Mouse (Mus musculus) right cerebral cortex, adult 18-20 months (tissue): ENCODE measurements at regions not wholly inside any gene's neighbourhood (a gene's known extent, or its start where the extent isn't known, plus 50 kb on each side); places are given as distances from the start of the nearest gene placed in this dataset.
A peak's percentile ranks its signal among the peaks of the same experiment; 100 is the strongest.

ENCODE experiments used
- DNase-seq: peaks from one replicate; pipeline ENCODE4 v3.0.0; 2022; ENCODE audit warnings: mixed read lengths

GRCm38 (mm10) chr15:63670561-63670960 is 174.4 kb downstream of the Gsdmc2 start:
- DNase-seq = no peak

DNA sequence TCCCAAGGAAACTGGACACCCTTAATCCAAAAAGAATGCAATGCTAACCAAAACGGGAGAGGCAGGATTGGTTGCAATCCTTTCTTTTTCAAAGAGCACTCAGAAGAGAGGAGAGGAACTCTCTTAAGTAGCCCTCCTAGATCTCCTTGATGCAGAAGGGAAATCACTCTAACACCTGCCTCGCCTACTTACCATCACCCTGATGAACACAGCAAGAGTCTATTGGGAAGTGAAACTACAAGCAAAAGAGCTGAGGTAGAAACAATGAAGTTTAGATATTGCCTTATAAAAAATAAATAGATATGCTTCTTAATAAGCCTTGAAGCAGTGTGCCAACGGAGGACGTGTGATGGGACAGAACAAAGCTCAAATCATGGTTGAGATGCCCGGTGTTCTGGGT is 177.4 kb downstream of the Gsdmc2 start:
- no peak for DNase-seq

DNA sequence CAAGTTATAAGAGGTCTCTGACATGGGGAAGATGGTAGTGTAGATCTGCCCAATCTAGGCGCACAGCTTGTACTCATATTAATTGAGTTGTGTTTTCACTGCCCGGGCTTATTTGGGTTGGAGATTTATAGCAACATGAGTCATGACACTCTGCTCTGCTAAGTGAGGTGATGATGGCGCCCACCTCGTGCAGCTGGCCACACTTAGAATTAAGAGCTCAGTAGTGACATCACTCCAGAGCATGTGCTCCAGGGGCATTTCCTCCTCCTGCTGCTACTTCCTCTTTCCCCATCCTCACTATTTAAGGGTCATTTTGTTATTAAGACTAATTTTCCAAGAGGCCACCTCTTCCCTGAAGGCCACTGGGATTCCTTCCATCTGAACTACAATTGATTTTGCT is 179.5 kb downstream of the Gsdmc2 start:
- no peak for DNase-seq

DNA sequence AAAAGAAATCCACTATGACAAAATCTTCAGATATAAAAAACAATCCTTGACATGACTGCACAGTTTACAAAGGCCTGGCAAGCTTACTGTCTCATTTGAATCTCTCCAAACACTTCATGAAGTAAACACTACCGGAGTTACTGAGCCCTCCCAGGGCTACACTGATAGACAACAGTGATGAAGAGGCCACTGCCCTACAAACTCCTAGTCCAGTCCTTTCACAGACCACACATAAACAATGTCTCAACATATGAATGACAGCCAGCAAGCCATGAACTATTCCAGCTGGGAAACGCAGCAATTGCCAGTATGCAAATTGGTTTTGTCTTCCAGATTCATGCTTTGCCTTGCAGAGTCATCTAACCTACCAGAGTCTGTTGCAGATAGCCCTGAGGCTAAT is 180.1 kb downstream of the Gsdmc2 start:
- no peak for DNase-seq

GRCm38 (mm10) chr15:63662183-63662582 is 182.8 kb downstream of the Gsdmc2 start:
- no peak for DNase-seq

DNA sequence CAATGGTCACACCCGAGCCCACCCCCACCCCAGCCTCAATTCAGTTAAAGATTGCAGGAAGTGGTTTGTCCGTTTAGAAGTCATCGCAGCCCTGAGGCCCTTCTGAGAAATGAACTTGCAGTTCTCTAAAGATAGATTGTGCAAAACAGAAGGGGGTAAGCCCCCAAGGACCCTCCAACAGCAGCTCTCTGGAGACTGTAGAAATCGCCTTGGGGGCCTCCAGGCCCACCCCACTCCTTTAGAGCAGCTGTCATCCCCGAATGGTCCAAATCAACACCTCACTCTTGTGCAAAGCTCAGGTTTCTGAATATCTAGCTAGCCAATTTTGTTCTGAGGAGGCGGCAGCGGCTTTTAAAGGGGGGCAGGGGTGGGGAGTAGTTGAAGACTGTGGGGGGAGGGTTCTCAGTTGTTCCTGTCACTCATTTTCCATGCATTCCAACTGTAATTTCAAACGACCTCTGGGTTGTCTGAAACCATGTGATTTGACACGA is 186.9 kb downstream of the Gsdmc2 start:
- DNase-seq = no peak

DNA sequence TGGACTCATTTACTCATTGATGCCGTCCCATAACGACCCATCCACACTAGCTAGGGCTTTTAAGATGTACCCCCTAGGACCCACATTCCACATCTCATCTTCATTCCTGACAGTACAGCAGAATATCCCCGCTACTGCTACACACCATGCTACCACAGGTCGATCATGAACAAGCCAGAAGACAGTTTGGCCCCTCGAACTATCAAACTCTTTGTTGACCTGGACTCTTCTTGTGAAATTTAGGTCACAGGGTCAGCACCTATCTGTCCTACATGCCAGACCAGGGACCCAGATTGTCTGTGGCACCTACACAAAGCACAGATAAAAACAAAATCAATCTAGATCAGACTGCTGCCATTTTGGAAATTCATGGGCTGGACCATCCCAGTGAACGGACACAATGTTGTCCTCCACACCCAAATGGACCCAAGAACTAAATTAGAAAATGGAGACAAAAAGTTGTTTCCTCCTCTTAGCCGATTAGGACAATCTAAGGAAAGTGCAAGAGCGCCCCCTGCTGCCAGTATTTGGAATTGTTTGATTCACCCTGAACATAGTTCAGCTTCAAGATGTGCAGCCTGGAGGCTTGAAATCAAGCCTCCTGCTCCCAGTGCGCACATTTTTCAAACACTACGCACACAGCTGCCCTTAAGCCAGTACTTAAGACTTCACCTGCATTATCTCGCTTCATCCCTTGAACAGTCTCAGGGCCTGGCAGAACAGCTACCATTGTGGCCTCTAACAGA is 192.6 kb downstream of the Gsdmc2 start:
- DNase-seq = peak; percentile 73

- no peak for DNase-seq
These were observed 193.9 kb downstream of the Gsdmc2 start for GRCm38 (mm10) chr15:63651120-63651519.

GRCm38 (mm10) chr15:63648142-63648989 is 196.6 kb downstream of the Gsdmc2 start:
- no peak for DNase-seq

GRCm38 (mm10) chr15:63624814-63625213 is 220.2 kb downstream of the Gsdmc2 start:
- no peak for DNase-seq

- no peak for DNase-seq
These were observed 220.7 kb downstream of the Gsdmc2 start for GRCm38 (mm10) chr15:63624249-63624648.

GRCm38 (mm10) chr15:63616506-63617208 is 228.3 kb downstream of the Gsdmc2 start:
- DNase-seq = no peak

DNA sequence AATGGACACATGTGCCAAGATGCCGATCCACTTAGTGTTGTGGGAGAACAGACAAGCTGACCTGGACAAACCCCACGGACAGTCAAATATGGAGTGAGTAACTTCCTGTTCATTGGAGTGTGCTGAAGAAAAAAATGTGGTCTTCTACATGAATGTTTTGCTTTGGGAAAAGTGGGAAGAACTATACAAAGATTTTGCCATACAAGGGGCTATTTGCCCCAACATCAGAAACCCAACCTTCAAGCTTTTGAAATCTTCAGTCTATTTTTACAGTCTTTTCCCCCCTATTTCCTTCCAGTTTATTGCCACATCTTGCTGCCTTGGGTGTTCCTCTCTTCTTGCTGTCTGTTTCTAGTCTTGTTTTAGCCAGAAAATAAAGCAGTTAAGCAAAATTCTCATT is 230.8 kb downstream of the Gsdmc2 start:
- DNase-seq = no peak

GRCm38 (mm10) chr15:63613120-63613519 is 231.9 kb downstream of the Gsdmc2 start:
- no peak for DNase-seq

GRCm38 (mm10) chr15:63611161-63611560 is 233.8 kb downstream of the Gsdmc2 start:
- no peak for DNase-seq

GRCm38 (mm10) chr15:63603100-63603714 is 241.8 kb downstream of the Gsdmc2 start:
- no peak for DNase-seq

- peak; percentile 14 for DNase-seq
These were observed 243.4 kb downstream of the Gsdmc2 start for GRCm38 (mm10) chr15:63601543-63601942.

DNA sequence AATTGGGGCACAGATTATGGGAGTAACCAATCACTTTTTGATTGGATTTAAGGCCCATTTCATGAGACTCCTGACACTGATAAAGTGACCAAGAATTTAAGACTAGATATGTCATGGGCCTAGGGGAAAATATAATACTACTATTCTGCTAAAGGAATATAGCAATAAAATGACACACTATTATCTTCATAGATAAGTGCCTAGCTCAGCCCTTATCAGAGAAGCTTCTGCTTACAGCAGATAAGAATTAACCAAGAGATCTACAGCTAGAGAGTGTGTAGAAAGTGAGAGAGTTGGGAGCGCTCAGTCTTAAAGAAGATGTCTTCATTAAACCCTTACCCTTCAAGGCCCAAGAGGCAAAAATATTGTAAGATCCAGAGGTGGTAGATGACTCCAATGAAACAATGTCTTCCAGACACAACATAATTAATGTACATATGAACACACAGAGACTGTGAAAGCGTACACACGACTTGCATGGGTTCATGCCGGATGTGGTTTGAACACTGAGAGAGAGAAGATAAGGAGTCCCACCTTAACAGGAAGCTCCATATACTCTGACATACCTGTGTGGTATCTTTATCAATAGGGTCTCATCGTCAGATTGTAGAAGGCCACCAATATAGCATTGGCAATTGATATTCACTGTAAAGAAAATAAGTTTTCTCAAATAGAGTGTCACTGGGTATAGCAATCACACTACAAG is 252.1 kb downstream of the Gsdmc2 start:
- no peak for DNase-seq

- DNase-seq = no peak
These were observed 285.7 kb downstream of the Gsdmc2 start for GRCm38 (mm10) chr15:63559293-63559692.

DNA sequence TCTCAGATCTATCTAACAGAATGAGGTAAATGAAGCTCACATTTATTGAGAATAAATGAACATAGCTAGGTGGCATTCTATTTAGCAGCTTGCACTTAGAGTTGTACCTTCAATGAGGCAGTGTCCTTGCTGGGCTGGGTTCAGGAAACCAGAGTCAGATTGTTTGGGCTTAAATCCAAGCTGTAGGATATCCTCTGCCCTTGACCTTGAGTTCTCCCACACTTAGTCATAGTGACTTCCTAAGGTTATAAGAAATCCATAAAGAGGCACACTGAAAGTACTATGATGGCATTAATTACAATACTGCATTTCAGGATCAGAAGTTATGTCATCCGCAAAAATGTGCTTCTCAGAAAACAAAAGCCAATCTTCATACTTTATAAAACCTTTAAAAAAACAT is 286.3 kb downstream of the Gsdmc2 start:
- no peak for DNase-seq

- DNase-seq = no peak
These were observed 287.2 kb downstream of the Gsdmc2 start for GRCm38 (mm10) chr15:63557816-63558215.

DNA sequence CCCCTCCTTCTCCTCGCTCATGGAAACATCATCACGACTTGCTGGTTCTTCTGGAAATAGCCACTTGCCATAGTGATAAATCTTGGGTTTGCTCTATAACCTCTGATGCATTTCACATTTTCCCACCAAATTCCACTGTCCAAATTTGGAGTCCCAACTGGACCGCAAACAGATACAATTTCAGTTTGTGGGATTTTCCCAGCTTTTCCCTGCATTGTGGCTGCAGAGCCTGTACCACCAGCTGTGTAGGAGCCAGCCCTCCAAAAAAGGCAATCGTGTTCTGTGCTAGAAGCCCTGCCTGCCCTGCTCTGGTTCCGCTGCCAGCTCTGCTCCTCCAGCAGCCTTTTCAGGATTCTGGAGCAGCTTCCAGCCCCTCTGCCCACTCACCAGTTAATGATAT is 291.4 kb downstream of the Gsdmc2 start:
- DNase-seq = peak; percentile 7
